Mouse (Mus musculus): Measurements from ENCODE around the gene Cab39l. TPM values are rescaled to one million over a fixed set of nuclear protein-coding genes. Genes with fewer than 3 reads are reported as not detected.

Cab39l gene
- polyA plus RNA-seq, 1 experiment from 2014 or later: 43.6 TPM

DNA sequence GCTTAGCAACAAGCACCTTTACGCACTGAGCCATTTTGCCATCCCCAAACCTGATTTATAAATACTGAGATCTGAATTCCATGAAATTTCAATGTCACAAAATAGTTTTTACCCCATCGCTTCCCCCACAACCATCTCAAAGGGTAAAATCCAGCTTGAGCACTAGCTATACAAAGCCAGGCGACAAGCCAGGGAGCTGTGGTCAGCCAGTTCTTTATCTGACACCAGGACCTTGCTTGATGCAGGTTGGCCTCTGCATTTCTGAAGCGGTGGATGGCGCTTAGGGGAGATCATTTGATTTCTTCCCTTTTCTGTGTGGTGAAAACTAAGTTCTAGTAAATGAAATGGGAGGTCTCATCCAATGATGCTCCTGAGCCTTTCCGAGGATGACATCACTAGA lies 191.3 kb downstream of the Cab39l start:
- no peaks in the 10 kb centered on the region for H3K36me3 ChIP-seq (ENCODE audit: insufficient read depth, low read length)
- no peak overlapping the region for H3K4me3 ChIP-seq (ENCODE audit: low read length)
- H3K9ac ChIP-seq (replicated peaks; ENCODE audit: low read length): no peak overlapping the region
- H3K27me3 ChIP-seq (ENCODE audit: insufficient read depth, low read length): 0 out of 2 replicates have a peak, but pooled peaks cover 6% of the 10 kb centered on the region
- no peak for ATAC-seq (ENCODE audit: low FRiP score, low TSS enrichment)
- H3K9me3 ChIP-seq (ENCODE audit: low read length): no peaks in the 10 kb centered on the region
- H3K4me2 ChIP-seq (replicated peaks; ENCODE audit: low read depth, low read length): no peak overlapping the region
- no peak overlapping the region for H3K27ac ChIP-seq (ENCODE audit: low read length)
- H3K4me1 ChIP-seq (ENCODE audit: insufficient read depth, low read length): peaks cover 12% of the 10 kb centered on the region
- WGBS: 90% methylated on average over 6 of the region's 6 CpGs

DNA sequence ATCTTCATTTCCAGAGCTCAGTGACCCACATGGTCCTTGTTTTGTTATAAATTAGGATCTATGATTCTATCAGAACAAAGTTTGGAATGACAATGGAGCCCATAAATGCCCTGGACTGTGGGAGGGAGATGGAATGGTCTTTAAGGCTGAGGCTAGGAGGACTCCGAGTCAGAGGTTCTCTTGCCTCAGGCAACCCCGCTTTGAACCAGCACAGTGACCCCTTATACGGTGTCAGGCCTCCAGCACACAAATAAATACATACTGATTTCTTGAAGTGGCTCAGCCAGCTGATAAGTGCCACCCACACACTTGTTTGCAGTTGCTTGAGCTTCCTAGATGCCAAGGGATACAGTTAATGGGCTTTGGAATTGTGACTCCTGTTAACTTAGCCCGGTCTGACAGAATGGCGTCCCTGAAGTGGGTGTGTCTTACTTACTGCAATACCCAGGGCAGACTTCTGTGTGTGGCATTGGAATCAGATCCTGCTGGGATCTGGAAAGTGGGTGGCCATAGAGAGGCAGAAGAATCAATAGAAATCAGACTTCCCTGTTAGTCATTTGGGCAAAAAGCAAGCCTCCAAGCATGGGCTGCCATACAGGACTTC lies 192.6 kb downstream of the Cab39l start:
- Histone ChIP-seq H3K27me3 (ENCODE audit: insufficient read depth, low read length) (no peaks in the 10 kb centered on the region), H3K4me3 (ENCODE audit: low read length) (no peak overlapping the region), H3K27ac (ENCODE audit: low read length) (0 out of 2 replicates have a peak overlapping the region, but pooled peaks have one; percentile 10), H3K4me1 (ENCODE audit: insufficient read depth, low read length) (peaks cover 8% of the 10 kb centered on the region), H3K9me3 (ENCODE audit: low read length) (no peaks in the 10 kb centered on the region), H3K9ac (replicated peaks; ENCODE audit: low read length) (no peak overlapping the region), H3K36me3 (ENCODE audit: insufficient read depth, low read length) (no peaks in the 10 kb centered on the region), H3K4me2 (replicated peaks; ENCODE audit: low read depth, low read length) (no peak overlapping the region)
- ATAC-seq (ENCODE audit: low FRiP score, low TSS enrichment): peak; percentile 78
- WGBS: 54% methylated on average over 5 of the region's 5 CpGs

DNA sequence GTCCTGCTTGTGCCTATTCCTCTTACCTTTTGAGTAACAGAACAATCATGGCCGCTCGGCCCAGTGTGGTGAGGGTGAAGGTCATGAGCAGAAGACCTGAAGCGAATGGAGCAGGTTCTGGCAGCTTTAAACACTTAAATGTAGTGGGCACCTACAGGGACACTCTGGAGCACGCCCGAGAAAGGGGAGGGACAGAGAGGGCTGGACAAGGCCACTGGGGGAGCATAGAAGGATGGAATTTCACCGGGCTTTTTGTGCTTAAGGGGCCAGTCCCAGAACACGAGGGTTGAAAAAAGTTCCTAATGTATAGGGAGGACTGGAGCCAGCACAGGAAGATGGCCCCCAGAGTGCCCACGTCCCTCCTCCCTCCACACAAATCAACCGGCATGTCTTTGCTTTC lies 193.2 kb downstream of the Cab39l start:
- Histone ChIP-seq H3K27ac (ENCODE audit: low read length) (no peak overlapping the region), H3K27me3 (ENCODE audit: insufficient read depth, low read length) (no peaks in the 10 kb centered on the region), H3K9me3 (ENCODE audit: low read length) (no peaks in the 10 kb centered on the region), H3K9ac (replicated peaks; ENCODE audit: low read length) (no peak overlapping the region), H3K4me3 (ENCODE audit: low read length) (no peak overlapping the region), H3K4me1 (ENCODE audit: insufficient read depth, low read length) (peaks cover 8% of the 10 kb centered on the region), H3K4me2 (replicated peaks; ENCODE audit: low read depth, low read length) (no peak overlapping the region), H3K36me3 (ENCODE audit: insufficient read depth, low read length) (no peaks in the 10 kb centered on the region)
- ATAC-seq (ENCODE audit: low FRiP score, low TSS enrichment): peak; percentile 50; the same call in 1 of the 2 replicates
- 60% methylated on average over 9 of the region's 9 CpGs for WGBS

Other genes with a start within 250 kb of the Cab39l start
- gene Rcbtb1, start 239.8 kb upstream of the Cab39l start, polyA plus RNA-seq (2015; fragmentation: Nextera tagmentation; extraction: Ambion mirVana): 64.2 and 65.0 TPM in 2 replicates
- gene Gm6904, start 180.8 kb upstream of the Cab39l start, polyA plus RNA-seq (2015; fragmentation: Nextera tagmentation; extraction: Ambion mirVana): not detected in 2 replicates
- 0.11 TPM in 1 of 2 replicates, not detected in the other for gene Phf11a, start 143.4 kb upstream of the Cab39l start, polyA plus RNA-seq (2015; fragmentation: Nextera tagmentation; extraction: Ambion mirVana)
- 0.51 and 1.2 TPM in 2 replicates for gene Phf11b, start 99.6 kb upstream of the Cab39l start, polyA plus RNA-seq (2015; fragmentation: Nextera tagmentation; extraction: Ambion mirVana)
- gene Phf11d, start 75.5 kb upstream of the Cab39l start, polyA plus RNA-seq (2015; fragmentation: Nextera tagmentation; extraction: Ambion mirVana): 0.91 and 1.3 TPM in 2 replicates
- 0.50 and 0.74 TPM in 2 replicates for gene Phf11c, start 45.6 kb upstream of the Cab39l start, polyA plus RNA-seq (2015; fragmentation: Nextera tagmentation; extraction: Ambion mirVana)
- gene Setdb2, start 88 bp upstream of the Cab39l start, polyA plus RNA-seq (2015; fragmentation: Nextera tagmentation; extraction: Ambion mirVana): 10.2 and 10.7 TPM in 2 replicates
- gene Cdadc1, start 157.0 kb downstream of the Cab39l start, polyA plus RNA-seq (2015; fragmentation: Nextera tagmentation; extraction: Ambion mirVana): 38.9 and 41.7 TPM in 2 replicates
- gene Shisa2, start 184.3 kb downstream of the Cab39l start, polyA plus RNA-seq (2015; fragmentation: Nextera tagmentation; extraction: Ambion mirVana): 12.8 and 13.0 TPM in 2 replicates